Mouse (Mus musculus): ENCODE measurements around the gene 4930455H04Rik. TPM values are rescaled to one million over a fixed set of nuclear protein-coding genes. Genes with fewer than 3 reads are reported as not detected.

The 4930455H04Rik gene
- polyA plus RNA-seq, 1 experiment from 2014 or later, result not detected

DNA sequence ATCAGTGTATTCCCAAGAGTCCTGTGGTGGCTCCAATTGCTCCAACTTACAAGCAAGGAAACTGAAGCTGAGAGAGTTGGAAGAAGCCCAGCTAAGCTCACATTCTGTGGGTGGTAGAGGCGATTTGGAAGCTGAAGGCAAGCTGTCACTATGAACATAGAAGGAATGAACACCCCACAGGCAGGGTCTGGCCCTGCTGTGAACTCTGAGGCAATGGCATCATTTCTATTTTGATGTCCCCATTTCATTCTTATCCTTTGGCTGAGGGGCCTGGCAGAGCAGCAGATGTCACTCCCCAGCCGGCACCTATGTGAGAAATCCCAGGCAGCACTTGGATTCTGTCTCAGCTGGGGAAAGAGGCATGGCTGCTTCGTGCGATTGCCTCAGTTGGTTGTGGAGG, 24.6 kb upstream of the 4930455H04Rik start:
- no peak overlapping the region for H3K4me2 ChIP-seq (replicated peaks)
- H3K4me1 ChIP-seq (replicated peaks; ENCODE audit: control insufficient read depth, insufficient read depth, low read length), result no peaks in the 10 kb centered on the region
- DNase-seq (ENCODE audit: low spot score) (no peak), ATAC-seq (ENCODE audit: low FRiP score) (no peak)
- no peak overlapping the region for H3K4me3 ChIP-seq (replicated peaks; ENCODE audit: low read length)
- H3K27me3 ChIP-seq (ENCODE audit: control insufficient read depth, insufficient read depth, low read length), result no peaks in the 10 kb centered on the region
- H3K9ac ChIP-seq, result no peak overlapping the region
- 85% methylated on average over 4 of the region's 4 CpGs for WGBS
- no peaks in the 10 kb centered on the region for H3K9me3 ChIP-seq (ENCODE audit: control insufficient read depth, low read length)
- no peaks in the 10 kb centered on the region for H3K36me3 ChIP-seq (replicated peaks; ENCODE audit: control insufficient read depth, insufficient read depth)
- H3K27ac ChIP-seq, result no peak overlapping the region

DNA sequence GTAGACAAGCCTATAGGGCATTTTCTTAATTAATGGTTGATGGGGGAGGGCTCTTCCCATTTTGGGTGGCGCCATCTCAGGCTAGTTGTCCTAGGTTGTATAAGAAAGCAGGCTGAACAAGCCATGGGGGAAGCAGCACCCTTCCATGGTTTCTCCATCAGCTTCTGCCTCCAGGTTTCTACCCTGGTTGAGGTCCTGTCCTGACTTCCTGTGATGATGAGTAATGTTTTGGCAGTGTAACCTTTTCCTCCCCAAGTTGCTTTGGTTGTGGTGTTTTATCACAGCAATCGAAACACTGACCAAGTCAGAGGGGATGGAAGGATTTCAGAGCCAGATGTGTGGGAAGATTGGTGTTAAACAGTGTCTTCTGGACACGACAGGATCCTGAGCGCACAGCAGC, 21.6 kb upstream of the 4930455H04Rik start:
- no peaks in the 10 kb centered on the region for H3K27me3 ChIP-seq (ENCODE audit: control insufficient read depth, insufficient read depth, low read length)
- H3K9me3 ChIP-seq (ENCODE audit: control insufficient read depth, low read length), result no peaks in the 10 kb centered on the region
- H3K9ac ChIP-seq, result no peak overlapping the region
- no peaks in the 10 kb centered on the region for H3K36me3 ChIP-seq (replicated peaks; ENCODE audit: control insufficient read depth, insufficient read depth)
- H3K4me1 ChIP-seq (replicated peaks; ENCODE audit: control insufficient read depth, insufficient read depth, low read length), result no peaks in the 10 kb centered on the region
- ATAC-seq (ENCODE audit: low FRiP score) (no peak), DNase-seq (ENCODE audit: low spot score) (no peak)
- 93% methylated on average over 4 of the region's 4 CpGs for WGBS
- no peak overlapping the region for H3K27ac ChIP-seq
- no peak overlapping the region for H3K4me2 ChIP-seq (replicated peaks)
- H3K4me3 ChIP-seq (replicated peaks; ENCODE audit: low read length), result no peak overlapping the region

DNA sequence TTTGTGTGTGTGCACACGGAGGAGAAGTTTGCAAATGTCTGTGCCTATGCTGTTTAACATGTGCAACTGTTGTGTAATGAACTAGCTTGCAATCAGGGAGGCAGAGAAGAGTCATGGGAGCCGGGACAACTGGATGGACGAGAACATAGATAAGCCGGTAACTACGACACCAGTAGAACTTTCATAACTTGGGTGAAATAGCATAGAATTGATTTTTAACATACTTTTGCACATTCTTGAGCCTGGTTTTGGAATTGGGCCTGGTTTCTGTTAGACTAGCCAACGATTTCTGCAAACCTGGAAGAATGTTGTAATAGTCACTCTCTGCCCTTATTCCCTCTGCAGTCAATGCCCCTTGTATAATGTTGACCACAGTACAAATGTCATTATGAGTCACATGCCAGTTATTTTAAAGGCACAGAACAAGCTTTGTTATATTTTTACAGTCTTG, 17.4 kb upstream of the 4930455H04Rik start:
- Histone ChIP-seq H3K9ac (no peak overlapping the region), H3K36me3 (replicated peaks; ENCODE audit: control insufficient read depth, insufficient read depth) (no peaks in the 10 kb centered on the region), H3K9me3 (ENCODE audit: control insufficient read depth, low read length) (no peaks in the 10 kb centered on the region), H3K27me3 (ENCODE audit: control insufficient read depth, insufficient read depth, low read length) (no peaks in the 10 kb centered on the region), H3K4me1 (replicated peaks; ENCODE audit: control insufficient read depth, insufficient read depth, low read length) (no peaks in the 10 kb centered on the region), H3K27ac (no peak overlapping the region), H3K4me2 (replicated peaks) (no peak overlapping the region), H3K4me3 (replicated peaks; ENCODE audit: low read length) (no peak overlapping the region)
- ATAC-seq (ENCODE audit: low FRiP score) (no peak), DNase-seq (ENCODE audit: low spot score) (no peak)
- 92% methylated on average over 6 of the region's 6 CpGs for WGBS

DNA sequence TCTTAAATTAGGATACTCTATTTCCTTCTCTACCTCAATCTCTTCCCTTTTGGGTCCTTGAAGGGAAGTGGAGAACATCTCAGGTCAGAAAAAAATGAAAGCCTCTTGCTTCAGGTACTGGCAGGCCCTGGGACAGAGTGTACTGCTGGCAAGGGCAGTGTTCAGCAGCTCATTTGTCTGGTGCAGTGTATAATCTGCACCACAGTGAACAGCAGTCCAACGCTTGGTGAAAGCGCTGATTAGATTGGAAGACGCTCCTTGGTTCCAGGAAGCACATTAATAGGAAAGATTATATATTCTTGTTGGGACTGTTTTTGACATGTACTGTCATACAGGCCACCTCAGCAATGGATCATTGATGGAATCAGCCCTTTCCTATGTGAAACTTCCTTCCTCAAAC, 16.6 kb upstream of the 4930455H04Rik start:
- no peak for DNase-seq (ENCODE audit: low spot score)
- Histone ChIP-seq H3K36me3 (replicated peaks; ENCODE audit: control insufficient read depth, insufficient read depth) (no peaks in the 10 kb centered on the region), H3K4me3 (replicated peaks; ENCODE audit: low read length) (no peak overlapping the region), H3K9ac (no peak overlapping the region), H3K4me2 (replicated peaks) (no peak overlapping the region), H3K27ac (no peak overlapping the region), H3K4me1 (replicated peaks; ENCODE audit: control insufficient read depth, insufficient read depth, low read length) (no peaks in the 10 kb centered on the region), H3K27me3 (ENCODE audit: control insufficient read depth, insufficient read depth, low read length) (no peaks in the 10 kb centered on the region), H3K9me3 (ENCODE audit: control insufficient read depth, low read length) (no peaks in the 10 kb centered on the region)
- WGBS, result 94% methylated on average over 3 of the region's 3 CpGs
- no peak for ATAC-seq (ENCODE audit: low FRiP score)

DNA sequence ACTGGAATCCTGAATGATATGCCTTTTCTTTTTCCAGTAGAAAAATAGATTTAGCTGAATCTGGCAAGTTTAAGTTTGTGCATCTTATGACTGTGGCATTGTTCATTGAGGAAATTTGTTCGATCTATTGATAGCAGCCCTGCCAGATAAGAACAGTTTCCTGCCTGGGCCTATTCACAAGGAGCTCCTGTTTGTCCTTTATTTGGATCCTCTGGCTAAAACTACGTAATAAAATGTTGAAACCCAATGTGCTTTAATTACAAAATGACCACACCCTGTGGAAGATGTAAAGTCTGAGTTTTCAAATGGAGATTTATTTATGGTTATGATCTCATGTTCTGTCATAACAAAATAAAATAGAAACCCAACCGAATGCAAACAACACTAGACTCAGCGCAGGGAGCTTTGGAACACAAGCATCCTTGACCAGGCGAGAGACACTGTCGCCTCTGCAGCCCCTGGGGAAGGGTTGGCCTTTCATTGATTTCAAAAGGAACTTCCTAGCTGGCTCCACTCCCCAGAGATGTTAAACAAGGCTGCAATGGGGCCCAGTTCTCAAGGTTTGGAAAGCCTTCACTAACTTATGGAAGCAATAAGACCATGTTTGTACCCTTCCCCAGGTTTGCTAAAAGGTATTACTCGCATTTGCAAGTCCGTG, 15.7 kb upstream of the 4930455H04Rik start:
- Histone ChIP-seq H3K27me3 (ENCODE audit: control insufficient read depth, insufficient read depth, low read length) (no peaks in the 10 kb centered on the region), H3K4me1 (replicated peaks; ENCODE audit: control insufficient read depth, insufficient read depth, low read length) (no peaks in the 10 kb centered on the region), H3K9me3 (ENCODE audit: control insufficient read depth, low read length) (no peaks in the 10 kb centered on the region), H3K4me2 (replicated peaks) (no peak overlapping the region), H3K27ac (no peak overlapping the region), H3K9ac (no peak overlapping the region), H3K4me3 (replicated peaks; ENCODE audit: low read length) (no peak overlapping the region), H3K36me3 (replicated peaks; ENCODE audit: control insufficient read depth, insufficient read depth) (no peaks in the 10 kb centered on the region)
- ATAC-seq (ENCODE audit: low FRiP score), result no peak
- no peak for DNase-seq (ENCODE audit: low spot score)
- 83% methylated on average over 8 of the region's 8 CpGs for WGBS

DNA sequence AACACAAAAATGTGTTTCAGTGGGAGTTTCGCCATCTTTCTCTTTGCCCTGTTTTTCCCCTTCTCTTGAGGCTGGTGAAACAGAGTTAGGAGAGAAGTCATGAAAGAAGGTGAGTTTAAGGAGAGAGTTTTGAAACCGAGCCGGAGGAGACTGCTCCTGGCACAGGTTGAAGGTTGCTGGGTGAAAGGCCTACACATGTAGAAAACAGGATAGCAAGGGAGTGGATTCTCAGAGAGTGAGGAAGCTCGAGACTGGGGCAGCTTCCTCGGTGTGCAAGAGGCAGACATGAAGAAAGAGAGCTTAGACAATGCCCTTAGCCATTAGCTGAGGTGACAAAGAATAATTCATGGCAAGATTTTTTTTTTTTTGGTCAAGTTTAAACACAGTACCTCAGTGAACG, 14.7 kb upstream of the 4930455H04Rik start:
- 90% methylated on average over 6 of the region's 6 CpGs for WGBS

DNA sequence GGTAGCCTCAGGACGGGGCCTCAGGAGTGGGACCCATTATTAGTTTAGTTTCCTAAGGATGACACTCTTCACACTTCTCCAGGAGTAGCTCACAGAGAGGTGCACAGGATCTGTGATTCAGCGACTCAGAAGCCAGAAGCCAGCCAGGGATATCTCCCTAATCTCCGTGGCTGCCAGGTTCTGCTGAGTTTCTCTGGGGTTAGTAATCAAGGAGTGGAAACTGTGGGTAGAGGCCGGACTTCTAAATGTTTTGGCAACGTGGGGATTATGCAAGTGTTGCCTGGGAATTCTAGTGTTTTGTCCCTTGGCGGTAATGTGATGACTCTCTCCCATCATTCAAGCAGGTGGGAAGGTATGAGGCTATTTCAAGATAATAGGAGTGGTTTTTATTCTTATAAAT, 13.0 kb upstream of the 4930455H04Rik start:
- 70% methylated on average over 6 of the region's 6 CpGs for WGBS
- ATAC-seq (ENCODE audit: low FRiP score), result no peak

More for the DNA sequence above, 14.7 kb upstream of the 4930455H04Rik start:
- no peaks in the 10 kb centered on the region for H3K4me1 ChIP-seq (replicated peaks; ENCODE audit: control insufficient read depth, insufficient read depth, low read length)
- DNase-seq (ENCODE audit: low spot score) (no peak), ATAC-seq (ENCODE audit: low FRiP score) (no peak)
- H3K27ac ChIP-seq, result no peak overlapping the region
- no peaks in the 10 kb centered on the region for H3K36me3 ChIP-seq (replicated peaks; ENCODE audit: control insufficient read depth, insufficient read depth)
- H3K4me2 ChIP-seq (replicated peaks), result no peak overlapping the region
- no peaks in the 10 kb centered on the region for H3K9me3 ChIP-seq (ENCODE audit: control insufficient read depth, low read length)
- no peak overlapping the region for H3K4me3 ChIP-seq (replicated peaks; ENCODE audit: low read length)
- no peak overlapping the region for H3K9ac ChIP-seq
- no peaks in the 10 kb centered on the region for H3K27me3 ChIP-seq (ENCODE audit: control insufficient read depth, insufficient read depth, low read length)

DNA sequence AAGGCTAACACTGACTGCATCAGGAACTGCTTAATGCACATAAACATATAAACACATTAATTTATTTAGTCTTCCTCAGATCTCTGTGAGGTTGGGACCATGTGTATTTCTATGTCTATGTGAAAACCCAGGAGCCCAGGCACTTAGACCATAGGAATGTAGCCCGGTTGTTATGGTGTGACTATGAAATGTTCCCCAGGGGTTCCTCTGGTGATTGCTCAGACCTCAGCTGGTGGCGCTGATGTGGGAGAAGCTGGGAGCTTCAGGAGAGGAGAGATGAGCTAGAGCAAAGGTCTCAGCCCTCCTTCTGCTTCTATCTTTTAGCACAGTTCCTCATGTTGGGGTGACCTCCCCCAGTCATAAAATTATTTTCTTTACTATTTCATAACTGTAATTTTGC, 7.7 kb upstream of the 4930455H04Rik start:
- no peaks in the 10 kb centered on the region for H3K4me1 ChIP-seq (replicated peaks; ENCODE audit: control insufficient read depth, insufficient read depth, low read length)
- WGBS, result 73% methylated on average over 2 of the region's 2 CpGs
- no peak for ATAC-seq (ENCODE audit: low FRiP score)

More for the DNA sequence above, 13.0 kb upstream of the 4930455H04Rik start:
- Histone ChIP-seq H3K27ac (no peak overlapping the region), H3K4me3 (replicated peaks; ENCODE audit: low read length) (no peak overlapping the region), H3K4me2 (replicated peaks) (no peak overlapping the region), H3K27me3 (ENCODE audit: control insufficient read depth, insufficient read depth, low read length) (no peaks in the 10 kb centered on the region), H3K36me3 (replicated peaks; ENCODE audit: control insufficient read depth, insufficient read depth) (no peaks in the 10 kb centered on the region), H3K9me3 (ENCODE audit: control insufficient read depth, low read length) (no peaks in the 10 kb centered on the region), H3K9ac (no peak overlapping the region), H3K4me1 (replicated peaks; ENCODE audit: control insufficient read depth, insufficient read depth, low read length) (no peaks in the 10 kb centered on the region)
- no peak for DNase-seq (ENCODE audit: low spot score)

DNA sequence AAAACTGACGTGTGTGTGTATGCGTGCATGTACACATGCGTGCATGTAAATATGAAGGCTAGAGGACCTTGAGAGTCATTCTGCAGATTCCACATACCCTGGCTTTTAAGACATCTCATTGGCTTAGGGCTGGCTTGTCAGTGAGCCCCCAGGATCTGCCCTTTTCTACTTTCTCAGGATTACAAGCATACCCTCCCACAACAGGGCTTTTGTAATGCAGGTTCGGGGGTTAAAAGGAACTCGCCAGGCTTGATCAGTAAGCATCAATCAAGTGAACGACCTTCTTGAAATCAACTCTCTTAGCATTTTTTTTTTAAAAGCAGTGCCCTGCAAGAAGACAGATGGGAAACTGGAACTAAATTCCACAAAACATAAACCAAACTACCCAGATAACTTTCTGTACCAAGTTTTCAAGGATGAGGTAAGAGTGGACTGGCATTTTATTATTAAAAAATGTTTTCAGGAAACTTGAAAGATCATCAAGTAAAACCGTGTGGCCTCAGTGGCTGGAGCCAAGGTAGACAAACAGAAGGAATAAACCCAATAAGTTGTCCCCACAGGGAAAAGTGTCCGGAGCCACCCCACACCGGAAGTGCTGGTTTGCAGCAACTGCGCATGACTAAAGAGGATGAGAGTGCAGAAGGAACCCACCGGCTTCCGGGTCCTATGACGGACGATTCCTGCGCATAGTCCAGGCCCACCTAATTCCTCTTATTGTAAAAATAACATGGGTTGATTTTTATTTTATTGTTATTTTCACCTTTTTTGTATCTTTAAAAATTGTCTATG, 6.5 kb upstream of the 4930455H04Rik start:
- no peaks in the 10 kb centered on the region for H3K27me3 ChIP-seq (ENCODE audit: control insufficient read depth, insufficient read depth, low read length)
- DNase-seq (ENCODE audit: low spot score) (no peak), ATAC-seq (ENCODE audit: low FRiP score) (no peak)
- no peak overlapping the region for H3K27ac ChIP-seq
- no peak overlapping the region for H3K9ac ChIP-seq
- H3K4me1 ChIP-seq (replicated peaks; ENCODE audit: control insufficient read depth, insufficient read depth, low read length), result no peaks in the 10 kb centered on the region
- no peaks in the 10 kb centered on the region for H3K9me3 ChIP-seq (ENCODE audit: control insufficient read depth, low read length)
- 67% methylated on average over 15 of the region's 15 CpGs for WGBS
- H3K4me3 ChIP-seq (replicated peaks; ENCODE audit: low read length), result no peak overlapping the region
- H3K36me3 ChIP-seq (replicated peaks; ENCODE audit: control insufficient read depth, insufficient read depth), result no peaks in the 10 kb centered on the region
- H3K4me2 ChIP-seq (replicated peaks), result no peak overlapping the region

More for the DNA sequence above, 7.7 kb upstream of the 4930455H04Rik start:
- H3K4me3 ChIP-seq (replicated peaks; ENCODE audit: low read length), result no peak overlapping the region
- H3K4me2 ChIP-seq (replicated peaks), result no peak overlapping the region
- DNase-seq (ENCODE audit: low spot score), result no peak
- H3K27me3 ChIP-seq (ENCODE audit: control insufficient read depth, insufficient read depth, low read length), result no peaks in the 10 kb centered on the region
- no peaks in the 10 kb centered on the region for H3K9me3 ChIP-seq (ENCODE audit: control insufficient read depth, low read length)
- H3K9ac ChIP-seq, result no peak overlapping the region
- no peaks in the 10 kb centered on the region for H3K36me3 ChIP-seq (replicated peaks; ENCODE audit: control insufficient read depth, insufficient read depth)
- H3K27ac ChIP-seq, result no peak overlapping the region
